Mouse (Mus musculus) left cerebral cortex, adult 18-20 months (tissue): ENCODE data around the gene Serp2. TPM values are rescaled to one million over a fixed set of nuclear protein-coding genes. Genes with fewer than 3 reads are reported as not detected.

Experiments
- DNase-seq, 2 experiments: peaks; one replicate each; pipeline ENCODE4 v3.0.0; 2021 to 2022; ENCODE audit warnings: low spot score in 2 of 2, mixed read lengths in 1 of 2
- long read RNA-seq, 2 experiments: library from polyadenylated mRNA; stranded (forward); transcript quantifications; one replicate each; pipeline ENCODE4 v2.0.0; 2021
- total RNA-seq, 2 experiments: library from RNA; stranded (reverse); gene quantifications; 2 replicates each; pipeline ENCODE4 v1.2.3; 2021

Gene Serp2
- total RNA-seq: 100 to 1,000 TPM; 180 to 192 TPM
- long read RNA-seq, experiment 1, transcript Serp2-204 (2 exons, 705 nt): minor isoform, 15 of 176 reads
- long read RNA-seq, experiment 1, transcript Serp2-201 (3 exons, 748 nt): major isoform, 142 of 176 reads
- long read RNA-seq, experiment 1, partial matches to known transcripts: 1 of 176 reads
- long read RNA-seq, experiment 1, other reads (novel, unspliced or antisense): 18 of 176 reads
- long read RNA-seq, experiment 2, transcript Serp2-201 (3 exons, 748 nt): major isoform, 129 of 176 reads
- long read RNA-seq, experiment 2, transcript Serp2-204 (2 exons, 705 nt): minor isoform, 16 of 176 reads
- long read RNA-seq, experiment 2, partial matches to known transcripts: 2 of 176 reads
- long read RNA-seq, experiment 2, other reads (novel, unspliced or antisense): 29 of 176 reads

GRCm38 (mm10) chr14:76556852-76557208 lies at the start of gene Serp2:
Gene Serp2 (minus strand): TSS chr14:76556889.
- no peak for DNase-seq

- DNase-seq: peak in 1 of 2 experiments; percentile 33
These were observed 49.3 kb upstream of the Serp2 start for GRCm38 (mm10) chr14:76605931-76606534.

- no peak for DNase-seq
These were observed 47.3 kb upstream of the Serp2 start for GRCm38 (mm10) chr14:76604012-76604411.

GRCm38 (mm10) chr14:76601654-76602053 lies 45.0 kb upstream of the Serp2 start:
- DNase-seq: no peak

- DNase-seq: no peak
These were observed 43.7 kb upstream of the Serp2 start for GRCm38 (mm10) chr14:76600391-76600790.

GRCm38 (mm10) chr14:76599706-76600105 lies 43.0 kb upstream of the Serp2 start:
- no peak for DNase-seq

- DNase-seq: peak; percentile 29 to 47
These were observed 42.0 kb upstream of the Serp2 start for GRCm38 (mm10) chr14:76598518-76599216.

GRCm38 (mm10) chr14:76597751-76598150 lies 41.1 kb upstream of the Serp2 start:
- no peak for DNase-seq

GRCm38 (mm10) chr14:76595048-76595859 lies 38.6 kb upstream of the Serp2 start:
- DNase-seq: no peak

GRCm38 (mm10) chr14:76594351-76594885 lies 37.7 kb upstream of the Serp2 start:
- DNase-seq: no peak

- DNase-seq: no peak
These were observed 37.0 kb upstream of the Serp2 start for GRCm38 (mm10) chr14:76593630-76594193.

- DNase-seq: no peak
These were observed 36.0 kb upstream of the Serp2 start for GRCm38 (mm10) chr14:76592721-76593120.

- no peak for DNase-seq
These were observed 35.4 kb upstream of the Serp2 start for GRCm38 (mm10) chr14:76592090-76592489.

GRCm38 (mm10) chr14:76590134-76590533 lies 33.4 kb upstream of the Serp2 start:
- no peak for DNase-seq

GRCm38 (mm10) chr14:76589671-76590070 lies 33.0 kb upstream of the Serp2 start:
- DNase-seq: no peak

- DNase-seq: no peak
These were observed 29.2 kb upstream of the Serp2 start for GRCm38 (mm10) chr14:76585831-76586405.

GRCm38 (mm10) chr14:76583985-76584384 lies 27.3 kb upstream of the Serp2 start:
- no peak for DNase-seq

GRCm38 (mm10) chr14:76581974-76582922 lies 25.6 kb upstream of the Serp2 start:
- no peak for DNase-seq

- no peak for DNase-seq
These were observed 23.0 kb upstream of the Serp2 start for GRCm38 (mm10) chr14:76579660-76580061.
